Mouse (Mus musculus) adrenal gland, adult 2 months (tissue): Measurements from ENCODE around the gene Tmem54. TPM values are rescaled to one million over a fixed set of nuclear protein-coding genes. Genes with fewer than 3 reads are reported as not detected.

Experiments used
- DNase-seq: peaks from one replicate; pipeline ENCODE4 v3.0.0; 2021
- polyA plus RNA-seq: library from polyadenylated mRNA; depleted of rRNA; stranded (reverse); fragments of >200 nt; gene quantifications from 2 replicates; pipeline ENCODE4 v1.2.3, GENCODE M21; 2012
- total RNA-seq, 2 experiments: library from RNA; stranded (reverse); gene quantifications; 2 replicates each; pipeline ENCODE4 v1.2.3; 2021

Tmem54 gene
- total and polyA plus RNA-seq, 3 experiments, result not detected

GRCm38 (mm10) chr4:129102133-129102829 lies 3.1 kb upstream of the Tmem54 start:
- DNase-seq, result no peak

GRCm38 (mm10) chr4:129106073-129106472 lies 725 bp downstream of the Tmem54 start:
- no peak for DNase-seq

DNA sequence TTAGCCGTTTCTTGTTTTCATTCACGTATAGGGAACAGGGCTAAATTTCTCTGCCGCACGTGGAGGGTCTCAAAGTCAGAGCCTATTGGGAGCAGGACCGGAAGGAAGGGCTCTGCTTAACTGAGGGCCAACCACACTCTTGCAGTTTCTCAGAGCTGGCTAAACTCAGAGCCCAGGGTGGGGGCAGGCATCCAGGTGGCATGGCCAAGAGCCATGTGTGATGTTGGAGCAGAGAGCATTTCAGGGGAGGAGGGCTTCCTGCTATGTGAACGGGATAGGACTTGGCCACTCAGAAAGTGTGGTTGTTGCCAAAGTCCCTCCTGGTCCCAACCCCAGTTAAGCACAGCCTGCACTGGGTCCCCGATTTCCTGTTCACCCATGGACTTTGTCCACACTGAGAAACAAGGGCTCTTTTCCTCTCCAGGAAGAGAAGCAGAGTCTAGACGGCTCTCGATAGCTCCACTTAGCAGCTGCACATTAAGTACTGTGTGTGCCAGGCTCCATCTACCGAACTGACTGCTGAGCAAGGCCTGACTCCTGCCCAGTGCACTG lies 2.1 kb downstream of the Tmem54 start:
- no peak for DNase-seq

GRCm38 (mm10) chr4:129108624-129109023 lies 3.3 kb downstream of the Tmem54 start:
- no peak for DNase-seq

DNA sequence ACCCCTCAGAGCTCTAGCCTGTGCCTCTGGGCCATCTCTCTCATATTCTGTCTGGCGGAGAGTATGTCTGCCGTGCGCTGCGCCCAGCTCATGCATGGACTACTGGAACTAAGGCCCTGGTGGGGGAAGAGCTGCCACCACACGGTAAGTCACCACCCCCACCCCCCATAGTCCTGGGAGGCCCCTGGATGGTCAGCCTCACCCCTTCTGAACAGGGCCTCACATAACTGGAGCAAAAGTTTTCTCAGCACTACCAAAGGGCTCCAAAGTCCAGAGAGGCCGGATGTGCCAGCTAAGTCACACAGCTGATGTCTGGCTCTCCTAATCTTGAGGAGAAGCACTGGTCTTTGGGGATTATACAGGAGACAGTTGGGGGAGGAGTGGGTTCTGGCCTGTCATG lies 5.5 kb downstream of the Tmem54 start:
- DNase-seq, result no peak

- DNase-seq, result no peak
Observed at GRCm38 (mm10) chr4:129111350-129111749, 6.0 kb downstream of the Tmem54 start.

DNA sequence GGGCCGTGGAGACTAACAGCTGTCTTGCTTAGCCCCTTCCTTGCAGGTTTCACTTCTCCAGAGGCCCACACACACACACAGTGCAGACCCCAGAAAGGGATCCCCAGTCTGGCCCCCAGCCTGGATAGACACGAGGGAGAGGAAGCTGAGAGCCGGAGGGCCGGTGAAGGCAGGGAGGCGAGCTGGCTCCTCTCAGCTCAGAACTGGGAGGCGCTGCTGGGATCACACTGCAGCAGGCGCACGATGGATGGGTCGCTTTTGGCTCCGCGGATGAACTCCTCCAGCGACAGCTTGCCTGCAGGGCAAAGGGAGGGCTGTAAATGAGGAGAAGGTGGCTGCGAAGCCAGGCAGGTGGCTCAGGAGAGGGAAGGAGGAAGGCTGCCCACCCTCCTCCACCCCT lies 6.9 kb downstream of the Tmem54 start:
- DNase-seq, result no peak

- peak; percentile 19 for DNase-seq
Observed at GRCm38 (mm10) chr4:129113083-129113988, 8.0 kb downstream of the Tmem54 start.

GRCm38 (mm10) chr4:129116703-129117102 lies 11.4 kb downstream of the Tmem54 start:
- DNase-seq, result no peak

DNA sequence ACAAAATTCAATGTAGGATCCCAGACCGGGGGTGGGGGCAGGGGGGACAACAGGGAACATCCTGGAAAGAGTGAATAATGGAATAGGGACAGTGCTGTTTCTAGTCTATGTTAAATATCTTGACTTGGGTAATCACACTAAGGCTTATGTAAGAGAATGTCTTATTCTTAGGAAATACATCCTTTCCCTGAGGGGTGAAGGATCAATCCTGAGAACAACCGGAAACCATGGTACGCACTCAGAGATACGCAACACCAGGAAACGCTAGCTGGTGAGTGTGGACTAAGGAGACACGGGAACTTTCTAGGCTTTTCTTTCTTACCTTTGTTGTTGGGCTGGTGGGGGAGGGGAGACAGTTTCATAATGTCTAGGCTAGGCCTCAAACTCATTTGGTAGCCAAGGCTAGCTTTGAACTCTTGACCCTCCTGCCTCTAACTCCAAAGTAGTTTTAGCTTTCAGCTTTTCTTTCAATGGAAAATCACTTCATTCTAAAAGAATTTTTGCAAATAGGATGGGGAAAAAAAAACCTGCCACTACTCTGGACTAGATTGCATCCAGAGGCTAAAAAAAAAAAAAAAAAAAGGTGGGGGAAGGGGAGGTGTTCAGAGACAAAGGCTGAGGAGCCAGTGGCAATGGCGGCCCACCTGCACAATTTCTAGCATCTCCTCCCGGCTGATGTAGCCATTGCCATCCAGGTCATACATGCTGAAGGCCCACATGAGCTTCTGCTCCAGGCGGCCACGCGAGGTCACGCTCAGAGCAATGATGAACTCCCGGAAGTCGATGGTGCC lies 12.6 kb downstream of the Tmem54 start:
- DNase-seq, result no peak

GRCm38 (mm10) chr4:129119708-129120107 lies 14.4 kb downstream of the Tmem54 start:
- DNase-seq, result no peak

GRCm38 (mm10) chr4:129120520-129121445 lies 15.4 kb downstream of the Tmem54 start:
- peak; percentile 80 for DNase-seq

DNA sequence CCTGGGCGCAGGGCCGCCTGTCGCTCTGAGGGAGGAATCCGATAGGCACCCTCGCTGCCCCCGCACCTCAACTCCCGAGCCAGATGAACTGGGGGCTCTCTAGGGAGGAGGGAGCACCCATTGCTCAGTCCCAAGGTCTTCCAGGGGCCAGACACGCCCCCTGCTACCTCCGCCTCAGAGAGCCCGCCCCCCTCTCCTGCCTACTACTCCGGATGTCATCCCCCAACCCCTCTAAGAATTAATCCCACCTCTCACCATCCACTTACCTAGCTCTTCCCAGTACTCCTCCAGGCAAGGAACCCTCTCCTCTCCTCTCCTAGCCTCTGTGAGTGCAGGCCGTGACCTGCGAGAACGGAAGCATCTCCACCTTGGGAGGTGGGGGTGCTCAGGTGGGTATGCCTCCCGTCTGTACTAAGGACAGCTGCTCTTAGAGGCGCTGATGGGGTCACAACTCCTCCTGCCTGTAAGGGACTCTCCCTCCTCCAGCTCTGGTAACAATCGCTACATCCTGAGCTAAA lies 16.3 kb downstream of the Tmem54 start, which contains the start of gene Hpca:
Gene Hpca (minus strand): TSS at position 468 of the 518 bp plus-strand sequence.
- DNase-seq, result no peak

DNA sequence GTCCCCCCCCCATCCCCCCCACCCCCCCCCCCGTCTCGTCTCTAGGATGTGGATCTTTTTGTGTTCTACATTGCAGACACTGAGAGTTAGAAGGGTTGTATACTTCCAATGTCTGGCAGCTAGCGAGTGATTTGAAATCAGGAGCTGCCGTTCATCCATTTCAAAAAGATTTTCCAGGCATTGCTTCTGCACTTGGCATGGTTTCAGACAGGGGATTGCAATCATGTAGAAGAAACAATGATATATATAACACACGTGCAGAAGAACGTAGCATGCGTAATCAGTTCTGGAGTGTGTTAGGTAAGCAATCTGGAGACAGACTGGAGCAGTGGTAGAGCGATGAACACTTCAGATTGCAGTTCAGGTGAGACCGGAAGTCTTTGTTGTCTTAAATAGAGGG lies 16.8 kb downstream of the Tmem54 start:
- no peak for DNase-seq

DNA sequence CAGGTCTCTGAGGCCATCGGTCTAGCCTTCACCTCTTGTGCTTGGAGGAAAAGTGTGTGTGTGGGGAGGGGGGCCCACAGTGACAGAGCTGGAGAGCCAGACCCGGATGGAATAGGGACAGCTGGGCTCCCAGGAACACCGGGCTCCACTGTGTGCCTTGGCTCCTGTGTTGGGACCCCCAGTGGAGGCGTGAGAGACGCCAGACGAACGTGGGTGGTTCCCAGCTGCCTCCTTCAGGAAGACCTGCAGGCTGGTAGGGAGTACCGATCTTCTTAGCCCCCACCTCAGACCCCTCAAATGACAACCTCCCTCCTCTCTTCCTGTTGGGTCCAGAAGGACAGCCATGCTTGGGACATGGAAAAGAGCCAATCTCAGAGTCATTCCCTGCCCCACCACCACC lies 17.4 kb downstream of the Tmem54 start:
- no peak for DNase-seq

DNA sequence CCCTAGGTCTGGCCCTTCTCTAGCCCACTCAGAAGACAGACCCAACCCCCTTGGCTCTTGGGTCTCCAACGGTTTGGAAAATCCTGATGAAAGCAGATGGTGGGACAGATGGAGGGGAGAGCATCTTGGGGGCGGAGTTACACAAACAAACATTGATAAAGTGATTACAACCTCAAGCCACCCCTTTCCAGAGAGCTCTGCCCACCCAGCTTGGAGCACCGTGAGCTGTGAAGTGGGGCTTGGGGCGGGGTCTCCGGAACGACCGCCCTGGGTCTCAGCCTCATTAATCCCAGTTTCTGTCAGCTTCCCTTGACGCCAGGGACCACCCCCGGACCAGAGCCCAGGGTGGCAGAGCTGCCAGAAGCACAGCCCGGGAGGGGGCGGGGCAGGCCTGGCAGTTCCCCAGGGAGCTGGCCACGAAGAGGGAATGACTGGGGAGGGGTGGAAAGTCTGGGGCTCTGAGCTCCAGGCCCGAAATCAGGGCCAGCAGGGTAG lies 19.4 kb downstream of the Tmem54 start:
- peak; percentile 22 for DNase-seq

- DNase-seq, result peak; percentile 50
Observed at GRCm38 (mm10) chr4:129125736-129126451, 20.5 kb downstream of the Tmem54 start.

DNA sequence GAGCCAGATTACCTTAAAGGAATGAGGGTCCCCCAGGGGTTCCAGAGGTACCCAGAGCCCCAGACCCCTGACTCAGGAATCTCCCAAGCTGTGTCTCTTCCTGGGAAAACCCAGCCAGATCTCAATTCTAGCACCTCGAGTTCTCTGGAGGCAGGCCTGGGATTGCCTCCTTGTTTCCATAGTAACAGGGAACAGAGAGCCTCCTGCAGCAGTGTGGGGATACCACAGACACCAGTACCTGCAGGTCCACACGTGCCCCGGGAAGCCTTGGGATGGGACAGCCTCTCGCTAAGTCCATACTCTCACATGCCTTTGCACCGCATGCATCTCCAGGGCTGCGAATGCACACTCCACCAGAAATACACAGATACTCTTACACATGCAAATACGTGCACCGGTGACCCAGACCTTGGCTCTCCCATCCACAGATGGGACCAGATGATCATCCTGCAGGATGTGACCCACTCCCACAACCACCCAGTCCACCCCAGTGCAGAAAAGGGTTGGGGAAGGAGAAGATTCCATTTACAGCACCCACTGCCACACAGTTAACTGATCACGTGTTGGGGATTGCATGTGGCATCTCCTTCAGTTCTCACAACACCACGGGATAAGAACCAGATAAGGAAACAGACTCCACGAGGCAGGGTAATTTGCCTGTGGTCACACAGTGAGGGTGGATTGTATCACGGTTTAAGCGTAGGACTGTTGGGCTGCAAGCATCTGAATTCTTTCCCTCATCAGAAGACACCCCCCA lies 23.4 kb downstream of the Tmem54 start:
- DNase-seq, result no peak

DNA sequence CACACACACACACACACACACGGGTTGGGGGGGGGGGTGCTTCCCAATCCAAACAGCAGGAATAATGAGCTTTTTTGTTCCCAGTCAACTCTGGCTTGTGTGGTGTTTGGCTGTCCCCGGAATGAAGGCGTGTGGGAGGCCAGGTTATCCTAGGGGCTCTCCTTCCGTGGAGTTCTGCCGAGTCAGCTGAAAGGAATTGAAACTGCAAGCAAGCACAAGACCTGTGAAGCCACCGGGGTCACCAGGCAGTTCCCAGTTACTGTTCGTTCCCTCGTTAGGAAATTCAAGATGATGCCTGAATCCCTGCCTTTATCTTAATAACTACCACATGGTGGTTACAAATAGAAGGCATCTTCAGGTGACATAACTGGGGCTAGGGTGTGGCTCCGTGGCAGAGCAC lies 24.0 kb downstream of the Tmem54 start:
- no peak for DNase-seq
